Mouse (Mus musculus): ENCODE results near the gene Ankfn1.

Gene Ankfn1

GRCm38 (mm10) chr11:89462216-89462615 lies 315.2 kb downstream of the Ankfn1 start:
- no peak for DNase-seq (ENCODE audit: low spot score)

DNA sequence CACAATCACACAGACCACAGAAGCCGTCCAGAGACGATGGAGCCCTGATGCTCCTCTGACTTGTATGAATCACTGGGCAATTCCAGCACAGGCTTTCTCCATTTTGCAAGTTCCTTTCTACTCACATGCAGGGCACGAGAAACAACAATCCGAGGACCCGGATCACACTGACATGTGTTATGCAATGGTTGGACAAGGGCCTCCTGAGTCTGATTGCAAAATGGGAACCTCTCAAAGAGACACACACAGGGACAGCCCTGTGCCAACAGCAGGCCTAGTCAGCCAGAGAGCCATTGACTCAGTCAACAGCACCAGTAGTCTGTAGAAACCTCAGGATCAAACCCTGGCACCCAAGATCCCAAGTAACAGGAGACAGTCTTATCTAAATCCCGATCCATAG lies 318.0 kb downstream of the Ankfn1 start:
- DNase-seq (ENCODE audit: low spot score) = no peak

DNA sequence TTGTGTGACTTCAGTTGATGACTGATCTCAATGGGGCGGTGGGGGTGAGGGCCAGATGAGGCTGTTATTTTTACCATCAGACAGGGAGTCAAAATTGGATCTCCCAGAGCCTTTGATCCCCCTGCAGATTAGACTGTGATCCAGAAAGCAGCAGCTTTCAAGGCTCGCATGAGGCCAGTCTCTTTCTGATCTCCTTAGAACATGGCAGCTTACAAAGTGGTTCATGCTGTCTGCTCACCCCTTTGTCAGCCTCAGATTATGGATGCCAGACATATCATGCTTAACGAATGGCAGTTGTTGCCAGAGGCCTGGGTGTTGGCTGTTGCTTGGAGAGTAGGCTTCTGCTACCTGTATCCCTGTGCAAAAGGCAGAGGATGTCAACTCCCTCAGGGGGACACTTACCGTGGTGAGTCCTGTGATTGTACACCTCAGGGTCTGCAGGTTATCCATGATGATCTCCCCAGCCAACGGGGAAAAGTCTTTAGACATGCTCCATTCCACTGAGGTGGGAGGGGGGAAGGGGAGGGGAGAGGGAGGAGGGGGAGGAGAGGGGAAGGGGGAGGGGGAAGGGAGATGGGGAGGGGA lies 321.7 kb downstream of the Ankfn1 start:
- no peak for DNase-seq (ENCODE audit: low spot score)

- DNase-seq (ENCODE audit: low spot score) = no peak
Observed at GRCm38 (mm10) chr11:89454702-89455101, 322.8 kb downstream of the Ankfn1 start.

DNA sequence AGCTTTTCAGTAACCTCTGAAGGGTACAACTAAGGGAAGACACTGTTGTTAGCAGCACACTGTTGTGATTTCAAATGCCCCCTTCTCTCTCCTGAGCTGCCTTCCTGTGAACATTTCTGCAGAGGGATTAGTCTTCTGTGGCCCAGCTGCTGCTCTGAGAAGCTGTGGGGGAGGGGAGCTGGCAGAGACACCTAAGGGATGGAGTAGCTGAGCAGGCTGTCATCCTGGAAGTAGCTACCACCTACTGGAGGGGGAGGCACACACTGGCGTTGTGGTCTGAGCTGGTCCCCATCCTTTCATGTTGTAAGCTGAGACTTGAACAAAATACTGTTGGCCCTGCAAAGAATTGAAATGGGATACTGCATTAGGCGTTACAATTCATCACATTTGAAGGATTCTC lies 324.6 kb downstream of the Ankfn1 start:
- DNase-seq (ENCODE audit: low spot score) = no peak

DNA sequence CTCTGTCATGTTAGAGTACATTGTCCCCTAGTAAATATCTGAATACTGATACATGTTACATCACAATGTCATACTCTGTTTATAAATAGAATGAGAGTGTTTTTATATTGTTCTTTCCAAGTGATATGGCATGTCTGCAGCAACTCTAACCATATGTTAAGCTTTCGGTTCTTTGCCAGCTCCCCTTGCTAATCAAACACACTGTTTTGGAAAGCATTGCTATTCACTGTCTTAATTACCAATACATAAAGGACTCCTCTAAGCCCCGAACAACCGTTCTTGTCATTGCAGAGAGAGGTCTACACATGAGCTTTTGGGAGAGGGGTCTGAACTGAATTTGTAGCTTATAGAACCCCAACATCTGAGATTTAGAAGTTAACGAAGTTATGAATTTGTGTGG lies 327.0 kb downstream of the Ankfn1 start:
- no peak for DNase-seq (ENCODE audit: low spot score)

GRCm38 (mm10) chr11:89448986-89449385 lies 328.5 kb downstream of the Ankfn1 start:
- DNase-seq (ENCODE audit: low spot score) = no peak

- no peak for DNase-seq (ENCODE audit: low spot score)
Observed at GRCm38 (mm10) chr11:89447477-89447876, 330.0 kb downstream of the Ankfn1 start.

- DNase-seq (ENCODE audit: low spot score) = no peak
Observed at GRCm38 (mm10) chr11:89440566-89440965, 336.9 kb downstream of the Ankfn1 start.

DNA sequence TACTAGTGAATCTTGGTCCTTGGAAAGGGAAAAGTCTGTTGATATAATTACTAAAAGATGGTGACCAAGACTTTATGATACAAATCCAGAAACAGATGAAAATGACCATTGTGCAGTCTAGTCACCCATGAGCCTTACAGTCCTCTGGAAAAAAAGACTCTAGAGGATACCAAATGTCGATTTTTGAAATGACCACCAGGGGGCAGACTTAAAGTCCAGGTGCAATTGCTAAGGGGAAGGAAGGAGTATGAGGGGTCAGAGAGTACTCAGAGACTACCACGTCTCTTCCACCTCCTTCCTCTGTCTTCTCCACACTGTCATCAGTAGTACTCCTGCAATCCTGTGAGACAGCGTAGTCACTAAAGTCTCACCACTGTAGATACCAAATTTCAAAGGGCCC lies 353.1 kb downstream of the Ankfn1 start:
- no peak for DNase-seq (ENCODE audit: low spot score)

- DNase-seq (ENCODE audit: low spot score) = no peak
Observed at GRCm38 (mm10) chr11:89422637-89423036, 354.8 kb downstream of the Ankfn1 start.

DNA sequence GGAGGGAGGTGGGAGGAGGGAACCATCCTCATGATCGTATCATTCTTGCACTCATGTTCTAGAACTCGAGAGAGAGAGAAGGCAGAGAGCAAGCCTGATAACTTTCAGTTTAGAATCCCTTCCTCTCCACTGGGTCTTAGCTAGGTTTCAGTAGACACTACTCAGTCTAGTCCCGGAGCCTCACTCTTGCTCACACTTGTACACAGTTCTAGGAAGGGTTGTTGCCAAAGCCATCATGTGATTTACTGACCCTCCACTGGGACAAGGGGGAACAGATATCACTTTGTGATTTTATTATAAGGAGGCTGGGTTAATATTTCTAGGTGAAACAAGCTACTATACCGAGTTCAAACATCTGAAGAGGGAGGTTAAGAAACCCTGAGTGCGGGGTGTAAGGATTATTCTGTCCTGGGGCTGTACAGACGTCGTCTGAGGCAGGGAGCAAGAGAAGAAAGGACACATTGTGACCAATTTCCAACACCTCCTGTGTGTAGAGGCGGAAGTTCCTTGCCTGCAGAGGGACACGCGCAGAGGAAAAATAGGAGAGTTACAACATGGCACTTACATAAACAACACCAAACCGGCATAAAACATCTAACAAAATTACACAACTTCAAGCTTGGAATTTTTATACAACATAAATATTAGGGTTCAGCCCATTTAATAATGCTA lies 356.6 kb downstream of the Ankfn1 start:
- DNase-seq (ENCODE audit: low spot score) = no peak

DNA sequence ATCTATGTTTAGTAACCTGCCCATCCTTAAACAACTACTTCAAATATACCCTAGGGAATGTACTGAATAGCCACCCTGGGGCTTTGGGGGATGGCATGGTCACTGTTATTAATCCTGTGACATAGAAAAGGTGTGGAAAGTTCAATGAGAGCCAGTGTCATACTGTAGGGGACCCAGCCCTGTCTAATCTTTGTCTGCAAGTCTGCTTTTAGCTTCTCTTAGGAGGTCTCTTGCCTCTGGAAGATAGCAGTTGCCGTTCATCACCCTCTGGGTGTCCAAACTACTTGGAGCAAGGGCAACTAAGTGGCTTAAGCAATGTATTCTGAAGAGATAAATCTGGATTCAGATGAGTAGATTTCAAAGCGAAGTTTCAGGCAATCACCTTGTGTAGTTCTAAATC lies 357.6 kb downstream of the Ankfn1 start:
- no peak for DNase-seq (ENCODE audit: low spot score)

DNA sequence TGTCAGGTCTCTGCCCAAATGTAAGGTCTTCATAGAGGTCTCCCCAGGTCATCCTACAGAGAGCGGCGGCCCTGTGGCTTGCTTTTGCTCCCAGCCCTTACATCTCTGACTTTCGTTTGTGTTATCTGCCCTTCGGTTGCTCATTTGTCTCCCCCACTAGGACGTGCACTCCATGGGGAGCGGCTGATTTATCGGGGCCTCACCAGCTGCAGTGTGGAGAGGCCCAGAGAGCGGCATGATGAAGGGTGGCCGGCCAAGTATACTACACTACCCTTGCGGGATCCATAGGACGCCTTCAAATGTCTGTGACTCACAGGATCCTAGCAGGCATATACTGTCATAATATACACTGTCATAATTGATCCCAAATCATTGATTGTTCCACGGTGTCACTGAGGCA lies 358.8 kb downstream of the Ankfn1 start:
- DNase-seq (ENCODE audit: low spot score) = no peak

- no peak for DNase-seq (ENCODE audit: low spot score)
Observed at GRCm38 (mm10) chr11:89416769-89417168, 360.7 kb downstream of the Ankfn1 start.

- no peak for DNase-seq (ENCODE audit: low spot score)
Observed at GRCm38 (mm10) chr11:89408774-89409173, 368.7 kb downstream of the Ankfn1 start.

DNA sequence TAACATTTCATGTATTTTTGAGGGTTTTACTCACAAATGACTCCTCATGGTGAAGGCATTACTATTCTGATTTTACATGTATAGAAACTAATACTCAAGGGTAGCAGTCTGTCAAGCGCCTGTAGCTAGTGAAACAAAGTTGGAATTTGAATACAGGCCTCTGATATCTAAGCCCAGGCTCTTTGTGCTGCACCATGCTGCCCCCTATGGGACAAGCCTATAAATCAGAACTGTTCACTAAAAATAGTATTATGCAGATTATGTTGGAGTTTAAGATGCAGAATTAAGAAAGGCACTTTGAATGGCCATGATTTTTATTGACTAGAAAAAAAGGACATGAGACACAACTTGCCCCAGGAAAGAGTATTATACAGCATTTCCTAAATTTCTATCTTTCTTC lies 373.0 kb downstream of the Ankfn1 start:
- no peak for DNase-seq (ENCODE audit: low spot score)

- no peak for DNase-seq (ENCODE audit: low spot score)
Observed at GRCm38 (mm10) chr11:89403436-89403835, 374.0 kb downstream of the Ankfn1 start.

DNA sequence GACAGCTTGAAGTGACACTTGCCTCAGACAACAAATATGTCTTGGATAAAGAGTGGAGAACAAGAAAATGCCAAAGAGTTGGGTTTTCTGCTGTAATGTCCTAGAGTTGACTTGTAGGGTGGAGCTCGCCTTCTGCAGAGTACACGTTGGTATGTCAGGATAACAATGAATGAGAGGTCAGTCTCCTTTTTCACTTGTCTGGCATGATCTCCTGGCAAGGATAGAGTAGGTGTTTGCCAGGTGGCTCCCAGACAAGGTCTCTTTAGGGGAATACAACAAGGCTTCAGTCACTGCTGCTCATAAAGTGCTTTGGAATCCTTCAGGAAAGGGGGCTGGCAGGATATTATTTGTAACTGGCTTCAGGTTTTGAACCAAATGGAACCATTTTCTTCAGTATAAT lies 388.6 kb downstream of the Ankfn1 start:
- DNase-seq (ENCODE audit: low spot score) = no peak

DNA sequence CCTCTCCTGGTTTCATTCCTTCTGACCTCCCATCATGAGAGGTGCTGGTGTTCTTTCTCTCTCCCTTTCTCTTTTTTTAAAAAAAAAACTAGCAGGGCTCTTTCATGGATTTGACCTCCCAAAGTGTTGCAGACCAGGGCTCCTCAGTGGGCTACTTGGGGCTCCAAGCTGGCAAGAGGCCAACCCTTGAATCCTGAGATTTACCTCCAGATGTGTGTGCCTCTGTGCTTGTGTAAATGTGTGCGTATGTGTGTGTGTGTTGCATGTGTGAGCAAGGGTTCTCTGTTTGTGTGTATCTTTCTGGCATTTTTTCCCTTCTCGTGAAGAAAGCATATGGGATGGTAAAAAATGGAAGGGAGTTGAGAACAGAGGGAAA lies 394.8 kb downstream of the Ankfn1 start:
- DNase-seq (ENCODE audit: low spot score) = no peak

- no peak for DNase-seq (ENCODE audit: low spot score)
Observed at GRCm38 (mm10) chr11:89381782-89382633, 395.4 kb downstream of the Ankfn1 start.

DNA sequence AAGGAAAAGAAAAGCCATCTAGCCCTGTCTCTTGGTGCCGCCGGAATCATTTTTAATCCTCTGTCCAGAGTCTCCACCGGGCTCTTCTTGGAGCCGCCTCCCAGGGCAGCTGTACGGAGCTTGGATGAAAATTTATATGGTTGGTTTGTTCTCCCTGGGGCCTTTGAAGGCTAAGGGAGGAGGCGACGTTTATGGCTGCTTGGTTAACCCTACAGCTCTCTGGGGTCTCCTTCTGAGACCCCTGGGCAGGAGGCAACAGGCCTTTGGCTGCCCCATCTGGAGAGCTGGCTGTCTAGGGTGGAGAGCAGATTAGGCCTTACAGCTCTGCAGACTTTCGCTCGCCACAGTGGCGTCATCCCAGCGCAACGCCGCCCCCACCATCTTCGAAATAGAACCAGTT lies 406.5 kb downstream of the Ankfn1 start:
- no peak for DNase-seq (ENCODE audit: low spot score)

DNA sequence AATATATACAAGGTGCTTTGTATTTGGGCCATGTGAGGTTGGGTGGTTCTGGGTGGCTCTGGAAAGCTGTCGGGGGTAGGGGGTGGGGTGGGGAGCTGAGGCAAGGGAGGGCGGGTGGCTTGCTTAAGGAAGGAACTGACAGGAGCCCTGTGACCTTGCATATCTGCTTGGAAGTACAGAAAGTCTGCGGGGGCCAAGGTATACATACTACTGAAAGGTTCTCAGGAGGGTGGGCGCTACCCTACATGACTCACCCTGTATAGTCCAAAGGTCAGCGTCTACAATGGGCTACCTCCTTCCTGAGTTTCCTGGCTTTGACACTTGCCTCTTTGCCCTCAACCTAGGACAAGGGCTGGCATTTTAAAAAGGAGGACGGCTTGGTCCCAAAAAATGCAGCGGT lies 407.1 kb downstream of the Ankfn1 start:
- DNase-seq (ENCODE audit: low spot score) = no peak

Data from urinary bladder, postnatal 10 days (tissue).